Mouse (Mus musculus): ENCODE results near the gene Sync.

Sync gene

DNA sequence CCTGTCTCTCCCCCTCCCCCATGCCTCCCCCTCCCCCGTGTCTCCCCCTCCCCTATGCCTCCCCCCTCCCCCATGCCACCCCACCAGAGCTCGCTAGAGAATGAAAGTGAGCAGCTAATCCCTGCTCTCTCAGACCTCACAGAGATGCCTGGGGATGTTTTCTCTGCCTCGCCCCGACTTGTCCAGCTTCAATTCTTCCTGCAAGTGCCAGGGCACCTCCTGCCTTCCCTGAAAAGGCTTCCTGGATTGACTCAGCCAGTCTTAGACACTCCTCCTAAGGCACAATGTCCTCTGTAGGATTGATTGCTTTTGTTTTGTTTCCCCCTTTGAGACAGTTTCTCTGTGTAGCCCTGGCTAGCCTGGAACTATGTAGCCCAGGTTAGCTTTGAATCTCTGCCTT, 26.2 kb upstream of the Sync start, which contains the start of gene C77080:
C77080 (minus strand) TSS at position 209 of the 400 bp plus-strand sequence.
- DNase-seq (ENCODE audit: low read depth, low spot score), result no peak

DNA sequence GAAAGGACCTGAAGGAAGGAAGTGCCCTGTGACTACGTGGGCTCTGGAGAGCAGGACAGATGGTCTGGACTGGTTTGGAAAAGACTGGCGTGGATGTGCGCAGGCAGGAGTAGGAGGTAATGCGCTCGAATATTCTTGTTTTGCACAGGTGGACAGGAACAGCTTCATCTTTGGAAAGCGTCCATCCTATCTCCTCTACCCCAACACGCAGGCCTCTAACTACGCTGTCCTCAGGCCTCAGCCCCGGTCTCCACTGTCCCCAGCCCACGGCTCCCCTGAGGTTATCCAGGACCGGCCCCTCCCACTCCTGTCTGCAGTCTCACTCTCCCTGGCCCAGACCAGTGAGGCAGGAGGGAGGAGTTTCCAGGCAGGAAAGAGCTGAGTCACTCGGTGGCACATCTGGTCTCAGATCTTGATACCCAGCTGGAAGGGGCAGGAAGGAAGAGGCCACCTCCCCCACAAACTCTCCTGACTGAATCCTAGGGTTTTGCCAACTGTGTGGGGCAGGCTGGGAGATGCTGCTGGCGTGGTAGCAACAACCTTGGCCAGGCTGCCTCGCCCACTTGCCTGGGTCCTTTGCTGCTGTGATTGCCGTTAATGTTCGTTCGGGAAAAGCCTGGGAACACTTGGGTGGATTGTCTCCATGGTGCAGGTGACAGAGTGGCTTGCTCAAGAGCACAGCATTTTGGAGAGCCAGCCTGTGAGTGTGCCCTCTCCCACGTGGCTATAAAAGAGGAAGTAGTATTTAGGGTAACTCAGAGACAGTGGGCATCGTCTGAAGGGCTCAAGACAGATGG, 24.0 kb upstream of the Sync start:
- no peak for DNase-seq (ENCODE audit: low read depth, low spot score)

DNA sequence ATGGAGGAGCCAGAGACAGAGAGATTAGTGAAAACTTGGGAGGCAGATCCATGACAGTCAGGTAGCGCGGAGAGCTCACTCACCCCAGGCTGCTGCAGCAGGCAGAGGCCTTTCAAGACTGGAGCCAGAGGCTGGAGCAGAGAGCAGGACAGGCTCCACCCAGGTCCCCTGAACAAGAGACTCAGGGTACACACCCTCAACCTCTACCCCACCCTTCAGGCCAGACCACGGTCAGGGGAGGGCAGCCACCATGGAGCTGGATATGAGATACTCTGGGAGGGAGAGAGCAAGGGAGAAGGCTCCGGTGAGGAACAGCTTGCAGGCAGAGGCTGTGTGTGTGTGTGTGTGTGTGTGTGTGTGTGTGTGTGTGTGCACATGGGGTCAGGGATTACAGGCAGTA, 21.2 kb upstream of the Sync start:
- no peak for DNase-seq (ENCODE audit: low read depth, low spot score)

DNA sequence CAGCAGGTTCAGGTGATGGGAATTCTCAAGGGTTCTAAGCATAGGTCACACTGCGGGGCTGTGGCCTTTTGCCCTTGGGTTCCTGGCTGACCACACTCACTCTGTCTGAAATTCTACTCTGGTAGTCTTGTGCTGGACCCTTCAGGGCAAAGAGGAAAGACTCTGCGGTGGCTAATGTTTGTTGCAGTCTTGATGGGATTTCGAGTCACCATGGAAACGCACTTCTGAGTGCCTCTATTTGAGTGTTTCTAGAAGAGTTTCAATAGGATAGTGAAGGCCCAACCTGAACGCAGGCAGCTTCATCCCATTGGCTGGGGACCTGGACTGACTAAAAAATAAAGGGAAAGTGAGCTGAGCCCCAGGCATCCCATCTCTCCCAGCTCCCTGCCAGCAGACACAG, 20.6 kb upstream of the Sync start:
- DNase-seq (ENCODE audit: low read depth, low spot score), result no peak

DNA sequence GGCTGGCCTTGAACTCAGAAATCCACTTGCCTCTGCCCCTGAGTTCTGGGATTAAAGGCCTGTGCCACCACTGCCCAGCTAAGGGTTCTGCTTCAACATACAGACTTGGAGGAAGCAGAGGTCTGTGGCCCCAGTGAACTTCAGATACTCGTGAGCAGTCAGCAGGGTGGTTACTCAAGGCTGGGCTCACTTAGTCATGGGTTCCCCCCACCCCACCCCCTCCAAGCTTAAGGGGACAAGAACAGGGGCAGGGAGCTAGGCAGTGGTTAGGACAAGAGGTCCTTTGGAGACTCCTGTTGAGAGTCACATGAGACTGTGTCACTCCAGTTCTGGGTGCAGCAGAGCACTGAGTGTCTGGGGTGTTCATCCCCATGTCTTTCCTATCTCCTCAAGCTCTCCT, 18.7 kb upstream of the Sync start:
- DNase-seq (ENCODE audit: low read depth, low spot score), result no peak

DNA sequence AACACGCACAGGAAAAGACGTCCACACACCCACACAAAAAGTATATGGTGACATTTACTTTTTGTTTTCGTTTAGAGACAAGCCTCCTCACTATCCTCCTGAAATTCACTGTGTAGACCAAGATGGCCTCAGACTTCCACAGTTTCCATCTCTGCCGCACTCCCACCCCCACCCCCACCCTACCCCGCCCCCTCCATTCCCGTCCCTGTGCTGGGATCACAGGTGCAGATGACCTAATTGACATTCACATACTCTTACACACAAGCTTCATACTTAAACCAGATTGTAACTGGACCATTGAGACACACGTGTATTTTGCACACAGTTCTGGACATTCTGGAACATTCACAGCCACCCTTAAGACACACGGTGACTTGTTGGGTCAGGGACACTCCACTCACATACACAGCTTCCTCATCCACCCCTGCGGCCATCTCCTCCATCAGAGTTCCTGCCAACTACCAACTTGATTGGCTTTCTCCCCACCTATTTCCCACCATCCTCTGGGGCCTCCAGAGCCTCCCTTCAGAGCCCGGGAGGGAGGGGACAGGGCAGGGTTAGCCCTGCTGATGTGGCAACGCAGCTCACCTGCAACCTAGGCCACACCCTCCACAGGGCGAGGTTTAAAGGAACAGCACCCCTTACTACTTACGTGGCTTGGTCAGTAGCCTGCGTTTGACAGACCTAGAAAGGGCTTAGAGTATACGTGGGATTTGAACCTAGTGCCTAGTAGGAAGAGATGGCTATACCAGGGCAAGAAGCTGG, 15.2 kb upstream of the Sync start:
- DNase-seq (ENCODE audit: low read depth, low spot score), result no peak

DNA sequence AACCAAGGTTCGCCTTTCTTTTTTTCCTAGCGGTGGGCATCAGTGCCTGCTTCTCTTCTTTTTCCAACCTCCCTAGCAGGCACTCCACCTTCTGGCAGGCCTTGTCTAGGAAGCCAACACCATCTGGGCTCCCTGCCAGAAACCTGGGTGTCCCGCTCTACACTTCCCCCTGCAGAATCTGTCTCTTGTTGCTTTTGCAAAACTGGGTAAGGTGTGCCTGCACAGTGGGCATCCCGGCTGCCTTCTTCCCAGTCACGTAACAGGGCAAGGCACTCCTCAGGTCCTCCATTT, 14.7 kb upstream of the Sync start:
- DNase-seq (ENCODE audit: low read depth, low spot score), result no peak

DNA sequence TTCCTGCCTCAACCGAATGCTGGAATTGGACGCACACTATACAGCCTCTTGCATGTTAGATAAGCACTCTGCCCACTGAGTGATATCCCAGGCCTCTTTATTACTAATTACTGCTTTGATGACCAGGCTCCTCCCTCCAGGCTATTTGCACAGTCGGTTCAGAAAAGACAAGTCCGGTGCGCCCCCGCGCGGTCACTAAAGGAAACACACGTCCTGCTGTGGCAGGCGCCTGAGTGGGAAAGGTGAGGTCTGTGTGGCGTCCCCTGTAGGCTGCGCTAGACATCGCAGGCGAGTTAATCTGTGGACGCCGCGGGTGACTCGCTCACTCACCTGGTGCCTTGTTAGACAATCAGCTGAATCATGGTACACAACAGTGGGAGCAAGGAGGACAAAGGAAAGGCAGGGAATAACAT, 11.0 kb upstream of the Sync start:
- DNase-seq (ENCODE audit: low read depth, low spot score), result peak; percentile 86

DNA sequence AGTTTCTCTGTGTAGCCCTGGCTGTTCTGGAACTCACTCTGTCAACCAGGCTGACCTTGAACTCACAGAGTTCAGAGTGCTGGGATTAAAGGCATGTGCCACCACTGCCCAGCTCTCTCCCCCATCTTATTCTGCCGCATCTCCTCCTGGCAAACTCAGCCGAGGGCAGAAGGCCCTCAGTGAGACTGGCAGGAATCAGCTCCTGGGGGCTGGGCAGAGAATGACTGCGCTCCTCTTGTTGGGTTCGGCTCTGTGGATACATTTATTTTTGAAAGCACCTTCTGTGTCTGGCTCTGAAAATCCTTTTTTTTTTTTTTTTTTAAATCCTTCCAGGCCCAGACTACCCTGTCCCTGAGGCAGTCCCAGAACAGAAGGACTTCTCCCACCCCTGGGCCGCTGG, 4.6 kb upstream of the Sync start:
- no peak for DNase-seq (ENCODE audit: low read depth, low spot score)

DNA sequence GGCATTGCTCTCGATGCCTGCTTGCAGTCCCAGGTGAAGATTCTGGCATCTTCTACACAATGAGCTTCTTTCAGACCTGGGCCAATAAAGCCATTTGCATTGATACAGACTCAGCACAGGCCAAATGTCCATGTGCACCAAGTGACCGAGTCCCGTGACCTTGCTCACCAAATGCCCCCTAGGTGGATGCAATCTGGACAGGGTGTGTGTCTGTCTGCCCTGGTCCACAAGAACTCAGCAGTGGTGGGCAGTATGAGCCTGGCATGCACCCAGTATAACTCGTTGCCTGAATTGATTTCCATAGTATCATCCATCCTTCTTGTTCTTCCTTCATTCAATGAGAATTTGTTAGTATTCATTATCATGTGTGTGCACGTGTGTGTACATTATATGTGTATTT, 4.2 kb upstream of the Sync start:
- no peak for DNase-seq (ENCODE audit: low read depth, low spot score)

DNA sequence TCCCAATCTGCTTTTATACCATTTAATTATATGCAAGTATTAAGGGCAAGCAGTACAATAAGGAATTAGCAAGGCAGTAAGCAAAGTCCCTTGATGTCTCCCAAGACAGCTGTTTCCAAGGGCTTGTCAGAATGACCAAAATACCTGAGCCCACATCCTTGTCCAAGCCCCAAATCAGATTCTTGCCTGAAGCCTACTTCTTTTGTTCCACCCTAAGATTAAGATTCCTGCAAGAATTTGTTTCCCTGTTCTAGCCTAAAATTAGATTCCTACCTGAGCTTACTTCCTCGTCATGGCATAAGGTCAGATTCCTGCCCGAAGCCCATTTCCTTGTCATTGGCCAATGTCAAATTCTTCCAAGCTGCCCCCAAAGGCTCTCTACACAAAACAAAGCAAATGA, 2.7 kb upstream of the Sync start:
- no peak for DNase-seq (ENCODE audit: low read depth, low spot score)

DNA sequence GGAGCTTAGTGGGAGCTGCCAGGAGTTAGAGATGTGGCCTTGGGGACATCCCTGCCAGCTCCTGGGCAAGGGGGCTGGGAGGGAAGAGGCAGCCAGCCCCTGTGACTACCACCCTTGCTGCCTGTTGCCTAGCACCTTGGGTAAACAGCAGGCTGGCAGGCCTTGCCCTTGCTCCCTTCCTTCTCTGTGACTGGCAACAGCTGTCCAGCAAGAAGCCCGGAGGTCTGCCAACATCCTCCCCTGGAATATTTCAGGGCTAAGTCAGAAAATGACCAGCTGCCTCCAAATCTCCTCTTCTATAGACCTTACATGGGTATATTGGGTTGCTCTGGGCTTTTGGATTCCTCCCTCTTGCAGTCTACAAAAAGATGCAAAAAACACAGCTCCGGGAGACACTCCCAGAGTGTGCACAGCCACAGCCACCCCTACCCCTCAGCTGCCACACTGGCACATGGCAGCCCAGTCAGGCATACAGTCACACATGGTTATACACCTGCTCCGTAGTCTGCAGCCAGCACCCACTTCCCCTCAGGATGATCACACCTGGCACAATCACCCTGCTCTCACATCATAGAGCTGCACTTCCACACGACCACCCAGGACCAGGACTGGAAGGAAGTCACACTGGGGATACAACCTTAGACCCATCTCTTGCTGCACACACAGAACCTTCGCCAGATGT, 1.3 kb upstream of the Sync start:
- DNase-seq (ENCODE audit: low read depth, low spot score), result no peak

DNA sequence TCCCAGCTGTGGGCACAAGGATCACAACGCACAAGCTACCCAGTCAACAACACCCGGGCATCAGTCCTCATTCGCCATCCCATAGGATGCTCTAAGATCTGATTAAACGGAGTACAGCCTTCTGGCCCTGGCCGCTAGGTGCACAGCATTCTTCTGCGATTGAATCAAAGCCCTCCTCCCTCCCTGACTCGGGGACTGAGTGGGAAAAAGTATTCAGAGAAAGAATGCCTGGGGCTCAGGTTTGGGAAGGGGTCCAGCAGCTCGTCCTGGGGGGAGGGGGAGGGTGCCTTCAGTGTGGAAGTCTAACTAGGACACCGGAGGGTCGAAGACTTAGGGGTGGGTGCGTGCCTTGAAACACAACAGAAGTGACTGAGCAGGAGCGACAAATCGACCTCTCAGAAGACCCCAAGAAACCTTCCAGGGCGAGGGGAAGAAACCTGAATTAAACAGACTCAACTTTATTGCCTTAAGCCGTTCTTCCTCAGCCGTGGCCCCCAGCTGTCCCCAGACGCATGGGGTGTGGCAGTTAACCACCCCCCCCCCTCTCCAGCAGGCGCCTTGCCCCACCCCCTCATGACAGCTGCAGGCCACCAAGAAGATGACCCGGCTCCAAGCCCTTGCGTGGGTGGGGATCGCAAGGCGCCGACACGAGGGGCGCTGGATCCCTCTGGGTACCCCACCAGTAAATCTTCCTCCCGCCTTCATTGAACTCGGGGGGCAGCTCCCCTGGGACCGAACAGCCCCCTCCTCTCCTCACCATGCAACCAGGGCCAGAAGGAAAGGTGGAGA, 540 bp upstream of the Sync start:
- no peak for DNase-seq (ENCODE audit: low read depth, low spot score)

DNA sequence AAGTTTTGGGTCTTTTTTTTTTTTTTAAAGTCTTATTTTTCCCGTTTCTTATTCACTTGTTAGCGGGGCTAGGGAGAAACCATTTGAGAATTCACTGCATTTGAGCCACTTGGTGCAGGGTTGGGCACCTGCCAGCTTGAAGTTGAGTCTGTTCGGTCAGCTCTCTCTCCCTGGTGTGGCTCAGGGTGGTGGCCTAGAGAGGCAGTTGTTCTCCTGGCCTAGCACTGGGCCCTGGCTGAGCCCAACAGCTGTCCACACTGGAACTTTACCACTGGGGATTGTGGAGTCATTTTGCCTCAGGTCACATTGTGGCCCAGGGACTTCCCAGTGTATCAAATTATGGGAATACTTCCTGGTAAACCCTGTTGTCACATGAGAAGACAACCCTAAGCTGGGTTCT, 650 bp downstream of the Sync start:
- no peak for DNase-seq (ENCODE audit: low read depth, low spot score)

DNA sequence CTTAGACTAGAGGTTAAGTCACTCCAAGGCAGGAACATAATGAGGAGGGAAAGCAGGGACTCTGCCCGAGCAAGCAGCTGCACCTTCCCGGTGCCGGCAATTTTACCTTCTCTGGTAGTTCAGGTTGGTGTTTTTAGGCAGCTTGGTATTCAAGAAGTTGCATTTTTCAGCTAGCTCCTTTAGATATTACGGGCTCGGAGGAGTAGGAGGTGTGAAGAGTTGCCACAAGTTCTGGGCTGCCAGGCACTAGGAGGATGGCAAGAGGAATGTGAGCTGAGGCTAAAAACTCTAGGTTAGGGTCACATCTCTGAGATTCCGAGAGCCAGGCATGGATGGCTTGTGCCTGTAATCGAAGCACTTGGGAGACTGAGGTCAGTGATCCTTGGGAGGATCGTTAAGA, 2.3 kb downstream of the Sync start:
- DNase-seq (ENCODE audit: low read depth, low spot score), result no peak

DNA sequence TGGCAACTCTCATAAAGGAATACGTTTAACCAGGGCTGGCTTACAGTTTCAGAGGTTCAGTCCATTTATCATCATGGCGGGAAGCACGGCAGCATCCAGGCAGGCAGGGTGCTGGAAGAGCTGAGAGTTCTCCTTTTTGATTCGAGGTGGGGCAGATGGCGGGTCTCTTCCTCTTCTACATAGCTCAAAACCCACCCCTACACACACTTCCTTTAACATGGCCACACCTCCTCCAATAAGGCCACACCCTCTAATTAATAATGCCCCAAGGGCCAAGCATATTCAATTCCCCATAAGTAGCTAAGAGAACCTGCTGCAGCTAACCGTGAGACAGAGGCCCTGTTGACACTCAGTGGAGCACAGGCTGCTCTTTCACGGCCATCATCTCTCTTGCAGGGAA, 5.4 kb downstream of the Sync start:
- no peak for DNase-seq (ENCODE audit: low read depth, low spot score)

DNA sequence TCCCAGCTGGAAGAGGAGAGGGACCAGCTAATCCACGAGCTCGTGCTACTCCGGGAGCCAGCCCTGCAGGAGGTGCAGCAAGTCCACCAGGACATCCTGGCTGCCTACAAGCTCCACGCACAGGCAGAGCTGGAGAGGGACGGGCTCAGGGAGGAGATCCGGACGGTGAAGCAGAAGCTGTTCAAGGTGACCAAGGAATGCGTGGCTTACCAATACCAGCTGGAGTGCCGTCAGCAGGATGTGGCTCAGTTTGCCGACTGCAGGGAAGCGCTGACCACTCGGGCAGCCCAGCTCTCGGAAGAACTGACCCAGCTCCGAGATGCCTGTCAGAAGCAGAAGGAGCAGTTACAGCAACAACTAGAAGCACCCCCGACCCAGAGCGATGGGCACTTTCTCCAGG, 6.3 kb downstream of the Sync start:
- DNase-seq (ENCODE audit: low read depth, low spot score), result no peak

DNA sequence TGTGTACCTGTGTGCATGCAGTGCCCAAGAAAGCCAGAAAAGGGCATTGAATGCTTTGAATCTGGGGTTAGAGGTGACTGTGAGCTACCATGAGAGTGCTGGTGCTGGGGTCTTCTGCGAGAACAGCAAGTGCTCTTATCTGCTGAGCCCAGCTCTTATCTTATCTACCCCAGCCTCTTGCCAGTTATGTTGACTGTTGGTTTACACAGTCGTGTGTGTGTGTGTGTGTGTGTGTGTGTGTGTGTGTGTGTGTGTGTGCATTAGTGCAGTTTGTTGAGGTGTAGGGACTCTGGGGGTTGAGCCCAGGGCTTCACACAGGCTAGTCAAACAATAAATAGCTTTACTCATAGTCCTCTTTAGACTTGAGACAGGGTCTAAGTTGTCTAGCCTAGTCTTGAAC, 7.8 kb downstream of the Sync start:
- DNase-seq (ENCODE audit: low read depth, low spot score), result no peak

DNA sequence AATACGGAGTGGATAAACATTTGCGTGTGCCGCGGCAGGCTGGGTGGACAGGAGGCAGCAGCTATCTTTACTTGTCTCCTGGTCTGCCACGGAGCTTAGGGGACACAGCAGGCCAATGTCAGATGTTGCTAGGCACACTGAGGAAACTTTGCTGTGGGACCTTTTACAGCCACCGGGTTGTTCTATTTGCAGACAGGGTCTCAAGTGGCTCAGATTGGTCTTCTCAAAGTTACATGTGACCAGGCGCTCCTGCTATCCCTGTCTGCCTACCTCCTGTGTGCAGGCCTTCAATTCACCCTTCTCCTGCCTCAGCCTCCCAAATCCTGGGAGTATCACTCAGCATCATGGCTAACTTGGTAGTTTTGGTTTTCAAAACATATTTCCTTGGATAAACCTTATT, 8.6 kb downstream of the Sync start:
- no peak for DNase-seq (ENCODE audit: low read depth, low spot score)

DNA sequence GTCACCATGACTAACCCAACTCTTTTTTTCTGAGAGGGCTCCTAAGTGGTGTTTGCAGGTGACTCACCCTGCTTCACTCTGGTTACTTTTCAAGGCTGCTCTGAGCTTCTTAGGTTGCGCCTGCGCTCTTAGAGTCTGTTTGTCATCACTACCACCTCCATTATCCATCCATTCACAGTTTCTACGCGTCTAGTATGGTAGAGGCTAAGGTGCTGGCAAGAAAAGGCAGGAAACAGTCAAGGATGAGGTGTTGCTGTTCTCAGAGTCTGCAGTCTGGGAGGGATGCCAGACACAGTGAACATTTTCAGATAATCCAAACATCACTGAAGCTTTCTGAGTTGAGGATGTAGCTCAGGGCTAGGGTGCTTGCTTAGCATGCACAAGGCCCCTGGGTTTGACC, 10.3 kb downstream of the Sync start:
- DNase-seq (ENCODE audit: low read depth, low spot score), result no peak

DNA sequence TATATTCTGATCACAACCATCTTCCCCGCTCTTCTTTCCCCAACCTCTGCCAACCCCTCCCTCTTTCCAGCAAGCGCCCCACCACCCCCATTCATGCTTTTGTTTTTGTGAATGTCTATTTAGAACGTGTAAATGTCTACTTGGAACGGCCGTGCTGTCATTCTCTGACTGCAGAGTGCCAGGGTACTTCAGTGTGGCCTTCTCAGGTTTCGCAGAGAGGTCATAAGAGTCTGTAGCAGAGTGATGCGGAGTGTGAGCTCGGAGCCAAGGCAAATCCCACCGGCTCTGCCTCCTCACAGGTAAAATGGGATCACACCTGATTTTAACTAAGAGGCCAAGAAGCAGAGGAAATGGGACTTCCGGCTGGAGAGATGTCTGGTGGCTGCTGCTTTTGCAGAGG, 11.7 kb downstream of the Sync start:
- DNase-seq (ENCODE audit: low read depth, low spot score), result no peak

DNA sequence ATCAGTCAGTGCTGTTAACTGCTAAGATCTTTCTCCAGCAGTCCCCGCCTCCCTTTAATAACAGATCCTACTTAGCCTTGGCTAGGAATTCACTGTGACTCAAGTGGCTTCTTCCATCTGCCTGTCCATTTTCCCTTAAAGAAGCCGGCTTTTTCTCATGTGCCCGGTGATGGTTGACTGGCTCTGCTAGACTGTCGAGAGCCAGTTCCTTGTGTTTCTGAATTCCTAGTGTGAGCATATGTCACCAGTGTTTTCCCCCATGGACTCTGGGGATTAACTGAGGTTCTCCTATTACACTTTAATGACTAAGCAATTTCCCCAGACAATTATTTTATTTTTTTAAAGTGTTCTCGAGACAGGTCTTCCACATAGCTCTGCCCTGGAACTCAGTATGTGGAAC, 16.0 kb downstream of the Sync start:
- no peak for DNase-seq (ENCODE audit: low read depth, low spot score)

All from retina, postnatal 7 days (tissue).